Mouse (Mus musculus) heart, embryonic 13.5 days (tissue): Measurements from ENCODE around the gene Psg19. TPM values are rescaled to one million over a fixed set of nuclear protein-coding genes. Genes with fewer than 3 reads are reported as not detected.
A peak's percentile ranks its signal among the peaks of the same experiment; 100 is the strongest.
"Not testable (repeated sequence)": the region's sequence is repeated elsewhere in the genome, so short reads cannot be mapped to it uniquely, and the experiment has no call there.

Experiments used
- ATAC-seq: fragments of 200-750 bp; cut with Nextera tagmentation; 2 replicates; pipeline ENCODE4 v1.8.0; 2017; ENCODE audit warnings: moderate TSS enrichment; ENCODE audit not compliant: insufficient number of reproducible peaks, low FRiP score, low TSS enrichment; ENCODE audit errors: extremely low read depth
- H3K27ac ChIP-seq: fragments of 300-500 bp; sonication (generic); replicated peaks from 2 replicates; pipeline ENCODE4 v1.5.1; 2015; ENCODE audit warnings: moderate library complexity, mild to moderate bottlenecking, inconsistent platforms
- H3K27me3 ChIP-seq: fragments of 300-500 bp; sonication (generic); replicated peaks from 2 replicates; pipeline ENCODE4 v1.6.1; 2015; ENCODE audit warnings: mild to moderate bottlenecking, inconsistent platforms
- H3K36me3 ChIP-seq: fragments of 300-500 bp; sonication (generic); 2 replicates; pipeline ENCODE4 v1.6.1; 2015; ENCODE audit warnings: mild to moderate bottlenecking, inconsistent platforms
- H3K4me1 ChIP-seq: fragments of 300-500 bp; sonication (generic); 2 replicates; pipeline ENCODE4 v1.6.1; 2015; ENCODE audit warnings: inconsistent platforms
- H3K4me2 ChIP-seq: fragments of 300-500 bp; sonication (generic); 2 replicates; pipeline ENCODE4 v1.6.1; 2015; ENCODE audit warnings: inconsistent platforms, mild to moderate bottlenecking, moderate library complexity
- H3K4me3 ChIP-seq: fragments of 300-500 bp; sonication (generic); 2 replicates; pipeline ENCODE4 v1.5.1; 2015; ENCODE audit warnings: moderate library complexity, mild to moderate bottlenecking, inconsistent platforms
- H3K9ac ChIP-seq: fragments of 300-500 bp; sonication (generic); 2 replicates; pipeline ENCODE4 v1.6.1; 2015; ENCODE audit warnings: inconsistent platforms, mild to moderate bottlenecking, moderate library complexity
- H3K9me3 ChIP-seq: fragments of 300-500 bp; sonication (generic); 2 replicates; pipeline ENCODE4 v1.6.1; 2016; ENCODE audit warnings: inconsistent platforms
- WGBS: fragments of 180-500 bp; shearing (Covaris S2); methylation state at CpG from one replicate; pipeline ENCODE4 v1.1.7; 2015; ENCODE audit warnings: mixed read lengths; 5-methylcytosine and 5-hydroxymethylcytosine counted together
- polyA plus RNA-seq: library from polyadenylated mRNA; unstranded; fragments of >200 nt; fragmentation: Nextera tagmentation; extraction: Ambion mirVana; gene quantifications from 2 replicates; pipeline ENCODE4 v1.2.1, GENCODE M21; 2015

Gene Psg19
- polyA plus RNA-seq, 1 experiment from 2014 or later: not detected

DNA sequence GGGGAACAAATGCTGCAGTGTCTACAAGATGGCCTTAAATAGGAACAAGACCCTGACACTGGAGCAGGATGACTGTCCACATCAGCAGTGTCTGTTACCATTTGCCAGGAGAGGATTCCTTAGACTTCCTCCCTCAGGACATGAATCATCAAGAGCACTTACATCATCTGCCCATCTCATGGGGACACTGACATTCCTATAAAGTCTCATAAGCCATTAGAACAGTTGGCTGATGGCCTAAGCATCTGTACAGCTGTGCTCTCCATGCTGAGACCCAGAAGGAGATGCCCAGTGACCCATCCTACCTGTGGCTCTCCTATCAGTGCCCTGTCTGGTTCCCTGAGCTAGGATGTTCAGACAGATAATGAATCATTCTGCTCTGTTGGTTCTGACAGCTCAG lies 5.2 kb upstream of the Psg19 start:
- no peak overlapping the region for H3K4me2 ChIP-seq
- H3K9me3 ChIP-seq: no peaks in the 10 kb centered on the region
- no peaks in the 10 kb centered on the region for H3K27me3 ChIP-seq
- H3K4me1 ChIP-seq: no peaks in the 10 kb centered on the region
- H3K4me3 ChIP-seq: no peak overlapping the region
- no peak for ATAC-seq
- no peaks in the 10 kb centered on the region for H3K36me3 ChIP-seq
- H3K27ac ChIP-seq: no peak overlapping the region
- H3K9ac ChIP-seq: no peak overlapping the region

DNA sequence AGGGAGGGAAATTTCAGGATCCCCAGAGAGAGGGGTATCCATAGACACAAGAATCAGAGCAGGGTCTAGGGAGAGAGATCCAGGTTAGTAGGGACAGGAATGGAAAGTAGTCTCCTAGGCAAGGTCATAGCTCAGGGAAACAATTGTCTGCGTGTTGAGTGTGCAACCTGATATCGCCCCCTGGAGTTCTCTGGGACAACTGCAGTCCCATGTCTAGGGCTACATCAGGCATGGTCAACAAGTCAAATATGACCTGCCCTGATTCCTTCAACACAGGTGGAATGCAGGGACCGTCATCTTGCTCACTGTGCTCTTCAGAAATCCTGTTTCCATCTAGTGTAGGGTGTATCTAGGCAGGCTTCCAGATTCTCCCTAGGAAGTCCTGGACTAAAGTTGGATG lies 809 bp upstream of the Psg19 start:
- no peaks in the 10 kb centered on the region for H3K36me3 ChIP-seq
- H3K9me3 ChIP-seq: no peaks in the 10 kb centered on the region
- 42% methylated on average over 3 of the region's 3 CpGs for WGBS
- H3K9ac ChIP-seq: no peak overlapping the region
- H3K27ac ChIP-seq: no peak overlapping the region
- no peak for ATAC-seq
- H3K4me2 ChIP-seq: no peak overlapping the region
- no peaks in the 10 kb centered on the region for H3K27me3 ChIP-seq
- no peaks in the 10 kb centered on the region for H3K4me1 ChIP-seq
- no peak overlapping the region for H3K4me3 ChIP-seq

DNA sequence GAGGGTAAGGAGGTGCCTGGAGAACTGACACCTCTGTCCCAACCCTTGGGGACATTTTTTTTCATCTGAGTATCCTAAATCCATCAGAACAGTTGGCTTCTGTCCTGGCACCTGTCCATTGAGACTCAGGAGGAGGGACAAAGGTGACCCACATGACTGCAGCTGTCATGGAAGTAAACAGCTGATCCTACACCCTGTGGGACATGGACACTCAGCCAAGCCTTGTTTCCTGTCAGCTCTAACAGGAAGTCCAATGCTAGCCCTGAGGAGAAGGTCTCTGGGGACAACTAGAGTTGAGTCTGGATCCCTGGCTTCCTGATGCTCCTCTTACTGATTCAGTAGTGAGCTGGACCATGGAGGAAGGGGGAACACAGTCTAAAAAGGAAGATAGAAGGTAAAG lies 7.6 kb downstream of the Psg19 start:
- ATAC-seq, H3K9ac ChIP-seq, H3K36me3 ChIP-seq: not testable (repeated sequence)

DNA sequence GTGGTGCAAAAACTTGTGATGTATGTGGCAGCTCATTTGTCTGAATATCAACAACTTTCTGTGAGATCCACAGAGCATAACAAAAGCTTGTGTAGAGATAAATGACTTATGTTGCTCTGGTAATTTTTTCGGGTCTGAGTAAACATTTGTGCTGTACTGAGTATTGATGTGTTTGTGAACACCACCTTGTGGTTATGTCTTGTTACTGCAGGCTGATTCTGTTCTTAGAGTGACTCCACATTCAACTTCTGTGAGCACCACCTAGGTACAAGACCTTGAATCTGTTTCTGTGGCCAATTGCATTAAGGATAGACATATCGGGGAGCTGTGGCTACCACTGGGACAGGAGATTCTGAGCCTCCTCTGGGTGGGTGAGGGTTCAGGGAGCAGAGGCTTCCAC lies 17.0 kb downstream of the Psg19 start:
- H3K4me3 ChIP-seq, ATAC-seq: not testable (repeated sequence)

More for the DNA sequence above, 7.6 kb downstream of the Psg19 start:
- not testable (repeated sequence) for H3K4me2 ChIP-seq, H3K27me3 ChIP-seq, H3K4me3 ChIP-seq, H3K4me1 ChIP-seq, H3K9me3 ChIP-seq, H3K27ac ChIP-seq

DNA sequence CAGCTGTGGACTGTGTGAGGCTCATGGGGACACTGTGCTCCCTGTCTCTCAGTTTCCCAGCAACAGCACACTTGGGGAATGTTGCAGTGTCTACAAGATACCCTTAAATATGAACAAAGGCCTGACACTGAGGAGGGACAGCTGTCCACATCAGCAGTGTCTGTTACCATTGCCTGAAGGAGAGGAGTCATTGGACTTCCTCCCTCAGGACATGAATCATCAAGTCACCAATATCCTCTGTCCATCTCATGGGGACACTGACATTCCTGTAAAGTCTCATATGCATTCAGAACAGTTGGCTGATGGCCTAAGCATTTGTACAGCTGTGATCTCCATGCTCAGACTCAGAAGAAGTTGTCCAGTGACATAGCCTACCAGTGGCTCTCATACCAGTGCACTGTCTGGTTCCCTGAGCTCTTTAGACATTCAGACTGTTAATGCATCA lies 19.0 kb downstream of the Psg19 start:
- no peak for ATAC-seq

More for the DNA sequence above, 17.0 kb downstream of the Psg19 start:
- not testable (repeated sequence) for H3K27ac ChIP-seq, H3K4me1 ChIP-seq, H3K36me3 ChIP-seq, H3K4me2 ChIP-seq, H3K9ac ChIP-seq, H3K27me3 ChIP-seq, H3K9me3 ChIP-seq
- 36% methylated on average over 2 of the region's 2 CpGs for WGBS

DNA sequence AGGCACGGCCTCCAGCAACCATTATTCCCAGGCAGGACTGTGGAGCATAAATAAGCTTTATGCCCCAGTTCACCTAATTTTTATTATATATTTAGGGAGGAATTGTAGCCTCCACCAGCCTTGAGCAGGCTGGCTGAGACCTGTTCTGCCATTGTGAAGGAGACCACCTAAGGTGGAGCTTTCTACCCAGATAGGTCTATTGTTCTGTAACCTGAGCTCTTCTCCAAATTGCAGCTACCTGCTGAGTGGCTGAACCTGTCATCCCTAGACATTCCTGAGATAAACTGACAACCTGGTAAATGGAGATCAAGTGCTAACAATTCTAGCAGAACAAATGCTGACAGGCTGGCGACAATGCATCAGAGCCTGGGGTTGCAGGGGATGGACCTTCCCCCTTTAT lies 35.4 kb downstream of the Psg19 start:
- not testable (repeated sequence) for H3K9me3 ChIP-seq, H3K4me3 ChIP-seq, H3K27me3 ChIP-seq, H3K27ac ChIP-seq, H3K4me2 ChIP-seq, H3K36me3 ChIP-seq, H3K4me1 ChIP-seq, H3K9ac ChIP-seq, ATAC-seq
- 0% methylated on average over 1 of the region's 2 CpGs for WGBS

More for the DNA sequence above, 19.0 kb downstream of the Psg19 start:
- no peak overlapping the region for H3K9ac ChIP-seq
- no peak overlapping the region for H3K4me3 ChIP-seq
- H3K27me3 ChIP-seq: no peaks in the 10 kb centered on the region
- H3K4me1 ChIP-seq: no peaks in the 10 kb centered on the region
- no peak overlapping the region for H3K4me2 ChIP-seq
- H3K27ac ChIP-seq: no peak overlapping the region
- H3K36me3 ChIP-seq: no peaks in the 10 kb centered on the region
- H3K9me3 ChIP-seq: no peaks in the 10 kb centered on the region

DNA sequence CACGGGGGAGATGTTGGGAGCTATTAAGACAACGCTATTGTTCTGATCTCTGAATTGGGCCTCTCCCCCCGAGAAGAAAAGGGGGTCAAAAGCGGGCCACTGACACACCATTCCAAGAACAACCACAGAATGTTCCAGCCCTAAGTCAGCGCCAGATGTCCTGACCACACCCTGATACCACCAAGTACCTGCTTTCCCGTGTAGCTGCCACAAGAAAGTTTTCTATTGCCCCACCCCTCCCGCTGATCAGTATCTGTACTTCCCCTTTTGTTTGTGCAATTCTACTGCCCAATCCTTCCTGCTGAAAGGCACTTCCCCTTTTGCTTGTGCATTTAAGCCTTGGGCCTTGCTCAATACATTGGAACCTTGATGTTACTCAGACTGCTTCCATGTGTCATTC lies 38.2 kb downstream of the Psg19 start:
- not testable (repeated sequence) for H3K4me2 ChIP-seq, H3K9ac ChIP-seq, H3K36me3 ChIP-seq, H3K4me3 ChIP-seq, H3K27me3 ChIP-seq, ATAC-seq, H3K9me3 ChIP-seq, H3K27ac ChIP-seq, H3K4me1 ChIP-seq
- 72% methylated on average over 7 of the region's 7 CpGs for WGBS

DNA sequence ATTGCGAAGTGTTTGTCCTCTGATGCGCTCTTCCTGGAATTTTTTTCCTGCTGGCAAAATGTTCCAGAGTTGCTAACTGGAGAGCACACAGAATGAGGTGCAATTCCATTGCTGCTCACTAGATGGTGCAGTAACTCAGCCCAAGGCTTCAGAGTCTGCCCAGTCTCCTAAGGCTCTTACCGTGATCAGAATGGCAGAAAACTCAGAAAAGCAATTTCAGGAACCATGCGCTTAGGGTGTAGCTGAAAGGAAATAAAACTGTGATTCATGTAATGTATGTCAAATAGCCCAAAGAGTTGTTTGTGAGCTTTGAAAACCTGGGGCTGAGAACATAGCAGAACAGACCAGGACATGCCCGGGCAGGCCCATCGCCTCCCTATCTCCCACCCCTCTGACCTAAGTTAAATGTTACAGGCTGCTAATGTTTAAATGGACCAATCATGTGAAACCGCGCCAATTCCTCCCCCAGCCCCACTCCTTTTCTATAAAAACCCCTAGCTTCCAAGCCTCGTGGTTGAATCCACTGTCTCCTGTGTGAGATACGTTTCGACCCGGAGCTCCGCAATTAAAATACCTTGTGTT lies 48.3 kb downstream of the Psg19 start:
- not testable (repeated sequence) for H3K9ac ChIP-seq, ATAC-seq, H3K4me1 ChIP-seq, H3K4me2 ChIP-seq, H3K27ac ChIP-seq, H3K9me3 ChIP-seq, H3K36me3 ChIP-seq, H3K4me3 ChIP-seq
- H3K27me3 ChIP-seq: peaks cover 17% of the 10 kb centered on the region
- WGBS: 52% methylated on average over 11 of the region's 13 CpGs

DNA sequence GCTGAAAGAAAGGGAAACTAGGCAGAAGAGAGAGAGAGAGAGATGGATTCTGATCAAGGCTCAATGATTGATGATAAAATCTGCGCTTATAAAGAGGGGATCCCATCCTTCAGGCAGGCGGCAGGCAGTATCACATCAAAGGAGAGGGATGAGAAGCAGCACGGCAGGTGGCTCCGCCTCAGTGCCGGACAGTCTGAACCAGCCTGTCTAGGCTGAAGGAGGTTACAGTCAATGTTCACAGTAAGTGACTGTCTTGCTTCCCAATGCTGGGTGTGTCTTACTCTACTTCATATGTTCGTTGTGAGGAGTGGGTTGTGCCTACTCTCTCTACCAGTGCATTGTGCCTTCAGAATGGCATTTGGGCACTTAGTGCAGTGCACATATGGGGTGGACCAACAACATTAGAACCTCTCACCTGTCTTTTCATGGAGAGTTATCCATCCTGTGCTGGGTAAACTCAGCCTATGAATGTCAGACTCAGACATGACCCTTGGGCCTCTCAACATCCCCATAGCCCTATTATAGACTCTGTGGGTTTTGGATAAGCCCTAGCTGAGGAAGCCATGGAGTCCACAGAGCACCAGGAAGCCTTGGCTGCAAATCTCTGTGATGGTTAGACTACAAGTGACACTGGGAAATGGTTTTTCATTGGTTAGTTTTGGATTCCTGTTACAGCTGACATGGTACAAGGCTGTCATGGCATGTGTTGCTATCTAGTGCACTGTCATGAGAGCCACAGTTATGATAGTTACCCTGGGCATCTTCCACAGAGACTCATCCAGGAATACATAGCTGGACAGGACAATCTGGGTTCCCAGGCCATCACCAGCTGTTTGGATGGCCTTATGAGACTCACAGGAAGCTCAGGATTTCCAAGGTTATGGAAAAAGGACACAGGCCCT lies 49.1 kb downstream of the Psg19 start:
- Histone ChIP-seq H3K9me3 (no peaks in the 10 kb centered on the region), H3K36me3 (no peaks in the 10 kb centered on the region), H3K27ac (no peak overlapping the region), H3K4me3 (no peak overlapping the region), H3K9ac (no peak overlapping the region), H3K27me3 (peaks cover 17% of the 10 kb centered on the region), H3K4me2 (peak overlapping the region; percentile 22; the same call in 1 of the 2 replicates), H3K4me1 (no peaks in the 10 kb centered on the region)
- ATAC-seq: no peak
- 13% methylated on average over 6 of the region's 6 CpGs for WGBS

DNA sequence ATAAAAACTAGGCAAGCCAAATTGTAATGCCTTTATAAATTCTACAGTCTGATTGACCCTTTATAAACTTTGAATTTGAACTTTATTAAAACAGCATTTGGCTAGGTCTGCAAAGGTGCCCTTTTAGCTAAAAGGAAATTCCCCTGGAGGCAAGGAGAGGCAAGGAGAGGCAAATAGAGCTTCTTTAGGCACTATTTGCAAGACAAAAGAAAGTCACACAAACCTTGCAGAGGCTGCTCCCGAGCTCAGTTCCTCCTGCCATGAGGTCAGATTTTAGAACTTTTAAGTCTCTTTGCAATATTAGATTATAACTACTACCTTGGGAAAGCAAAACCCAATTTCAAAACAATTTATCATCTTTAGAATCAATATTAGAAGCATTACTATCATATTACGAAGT lies 50.9 kb downstream of the Psg19 start:
- not testable (repeated sequence) for H3K4me2 ChIP-seq, H3K36me3 ChIP-seq
- 56% methylated on average over 2 of the region's 2 CpGs for WGBS

DNA sequence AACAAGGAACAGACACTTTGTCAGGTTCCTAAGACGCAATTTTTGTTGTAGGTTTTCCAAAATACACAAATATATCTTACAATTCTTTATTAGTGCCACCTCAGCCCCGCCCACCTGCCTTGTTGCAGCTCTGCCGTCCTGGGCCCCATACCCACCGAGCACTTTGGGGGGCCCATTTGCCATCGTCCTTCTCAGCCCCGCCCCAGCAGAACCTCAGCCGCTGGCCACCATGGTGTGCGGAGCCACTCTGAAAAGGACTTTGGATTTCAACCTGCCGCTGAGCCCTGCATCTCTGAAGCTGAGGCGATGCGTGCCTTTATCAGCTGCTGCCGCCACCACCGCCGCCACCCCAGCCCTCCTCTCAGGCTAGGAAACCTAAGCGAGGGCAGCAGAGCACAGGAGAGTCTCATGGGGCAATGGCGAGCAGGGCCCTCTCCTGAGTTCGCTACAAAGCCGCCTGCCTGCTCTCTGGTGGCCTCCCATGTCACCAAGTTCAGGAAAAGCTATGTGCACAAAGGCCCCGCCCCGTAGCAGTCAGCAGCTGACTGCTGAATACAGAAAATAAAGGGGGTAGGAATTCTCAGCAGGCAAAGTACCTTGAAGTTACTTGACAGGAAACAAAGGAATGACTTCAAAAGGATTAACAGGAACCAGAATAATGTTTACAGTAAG lies 52.0 kb downstream of the Psg19 start:
- ATAC-seq: no peak
- 8% methylated on average over 20 of the region's 20 CpGs for WGBS
- Histone ChIP-seq H3K4me1 (no peaks in the 10 kb centered on the region), H3K27me3 (peaks cover 17% of the 10 kb centered on the region), H3K27ac (no peak overlapping the region), H3K4me2 (peak overlapping the region; percentile 66), H3K36me3 (no peaks in the 10 kb centered on the region), H3K9ac (peak overlapping the region; percentile 72), H3K9me3 (no peaks in the 10 kb centered on the region), H3K4me3 (peak overlapping the region; percentile 44)

More for the DNA sequence above, 50.9 kb downstream of the Psg19 start:
- H3K9me3 ChIP-seq, ATAC-seq, H3K4me3 ChIP-seq, H3K9ac ChIP-seq, H3K4me1 ChIP-seq, H3K27ac ChIP-seq: not testable (repeated sequence)
- peaks cover 17% of the 10 kb centered on the region for H3K27me3 ChIP-seq
